Mouse (Mus musculus) liver, embryonic 14.5 days (tissue): ENCODE measurements around the gene Ush2a. TPM values are rescaled to one million over a fixed set of nuclear protein-coding genes. Genes with fewer than 3 reads are reported as not detected.
A peak's percentile ranks its signal among the peaks of the same experiment; 100 is the strongest.

Source experiments
- ATAC-seq: fragments of 200-750 bp; cut with Nextera tagmentation; 2 replicates; pipeline ENCODE4 v1.8.0; 2017; ENCODE audit warnings: moderate number of reproducible peaks, mild to moderate bottlenecking, moderate library complexity; ENCODE audit not compliant: insufficient read depth
- DNase-seq, 3 experiments: peaks; one replicate each; pipeline ENCODE4 v3.0.0-alpha.2; 2012 to 2013; ENCODE audit warnings: low read depth in 3 of 3, low spot score in 3 of 3
- H3K27ac ChIP-seq: fragments of 300-500 bp; sonication (generic); 2 replicates; pipeline ENCODE4 v1.5.1; 2014; ENCODE audit warnings: moderate library complexity, mild to moderate bottlenecking, control low read depth, inconsistent platforms
- H3K27me3 ChIP-seq: fragments of 300-500 bp; sonication (generic); 2 replicates; pipeline ENCODE4 v1.6.1; 2014; ENCODE audit warnings: mild to moderate bottlenecking, low read length, moderate library complexity; ENCODE audit not compliant: control insufficient read depth, insufficient read depth
- H3K36me3 ChIP-seq: fragments of 300-500 bp; sonication (generic); replicated peaks from 2 replicates; pipeline ENCODE4 v1.6.1; 2014; ENCODE audit warnings: low read depth; ENCODE audit not compliant: control insufficient read depth, insufficient read depth
- H3K4me1 ChIP-seq, 2 experiments: fragments of 200-500 bp in 1 of 2; fragments of 300-500 bp in 1 of 2; sonication (generic) in 1 of 2; replicated peaks; 2 replicates each; pipeline ENCODE4 v1.6.1; 2012 to 2014; ENCODE audit warnings: antibody characterized with exemption in 1 of 2, inconsistent platforms in 1 of 2, low read length in 1 of 2; ENCODE audit not compliant: control insufficient read depth in 2 of 2, insufficient read depth in 2 of 2
- H3K4me2 ChIP-seq: fragments of 300-500 bp; sonication (generic); 2 replicates; pipeline ENCODE4 v1.6.1; 2014; ENCODE audit warnings: low read depth, mild to moderate bottlenecking, control low read depth, moderate library complexity
- H3K4me3 ChIP-seq, 2 experiments: fragments of 200-500 bp in 1 of 2; fragments of 300-500 bp in 1 of 2; sonication (generic) in 1 of 2; 2 replicates each; pipeline ENCODE4 v1.5.1; 2012 to 2014; ENCODE audit warnings: low read depth in 2 of 2, low read length in 2 of 2, mild to moderate bottlenecking in 2 of 2, control low read depth in 1 of 2, inconsistent platforms in 1 of 2, moderate library complexity in 1 of 2; ENCODE audit not compliant: insufficient read depth in 1 of 2
- H3K9ac ChIP-seq: fragments of 300-500 bp; sonication (generic); replicated peaks from 2 replicates; pipeline ENCODE4 v1.6.1; 2014; ENCODE audit warnings: mild to moderate bottlenecking, control low read depth, moderate library complexity
- H3K9me3 ChIP-seq: fragments of 300-500 bp; sonication (generic); 2 replicates; pipeline ENCODE4 v1.6.1; 2016; ENCODE audit warnings: low read length, mixed read lengths; ENCODE audit not compliant: control insufficient read depth
- CTCF ChIP-seq: IDR thresholded peaks from 2 replicates; pipeline ENCODE4 v1.5.1; 2016; ENCODE audit warnings: antibody characterized with exemption, low read depth, control low read depth
- EP300 ChIP-seq: IDR thresholded peaks from 2 replicates; pipeline ENCODE4 v1.6.1; 2016; ENCODE audit warnings: antibody characterized with exemption, low read depth
- WGBS: fragments of 180-500 bp; shearing (Covaris S2); extraction: QIAGEN DNeasy Blood & Tissue Kit; methylation state at CpG from one replicate; pipeline ENCODE4 v1.1.7; 2014; ENCODE audit not compliant: insufficient replicate concordance; 5-methylcytosine and 5-hydroxymethylcytosine counted together
- polyA plus RNA-seq, 2 experiments: library from polyadenylated mRNA; depleted of rRNA in 1 of 2; stranded (reverse) in 1 of 2; unstranded in 1 of 2; fragments of >200 nt; fragmentation: Nextera tagmentation in 1 of 2; extraction: Ambion mirVana in 1 of 2; gene quantifications; 2 replicates each; pipeline versions ENCODE4 v1.2.1 to v1.2.3; 2012 to 2014

Gene Ush2a
- polyA plus RNA-seq, 2 experiments: 0.02 TPM; not detected in 1

- no peaks in the 10 kb centered on the region for H3K9me3 ChIP-seq
- H3K4me3 ChIP-seq: peak overlapping the region; percentile 75 to 99
- TF ChIP-seq EP300 (no peak), CTCF (no peak)
- ATAC-seq (peak; percentile 7), DNase-seq (no peak)
- 1% methylated on average over 7 of the region's 7 CpGs for WGBS
- H3K27me3 ChIP-seq: no peaks in the 10 kb centered on the region
- peak overlapping the region; percentile 94 for H3K4me2 ChIP-seq
- no peaks in the 10 kb centered on the region for H3K36me3 ChIP-seq
- H3K4me1 ChIP-seq: peaks cover 8 to 15% of the 10 kb centered on the region in 2 experiments
- peak overlapping the region; percentile 93 for H3K9ac ChIP-seq
- no peak overlapping the region for H3K27ac ChIP-seq
Observed at GRCm38 (mm10) chr1:189006826-189007225, 745.0 kb downstream of the Ush2a start.

- Histone ChIP-seq H3K4me2 (peak within 1 kb of the TSS; percentile 94), H3K27me3 (no peaks in the 10 kb centered on the region), H3K9me3 (no peaks in the 10 kb centered on the region), H3K27ac (peak within 1 kb of the TSS; percentile 16), H3K4me1 (peaks cover 8 to 15% of the 10 kb centered on the region in 2 experiments), H3K36me3 (no peaks in the 10 kb centered on the region), H3K9ac (peak within 1 kb of the TSS; percentile 93), H3K4me3 (peak within 1 kb of the TSS; percentile 75 to 99)
- TF ChIP-seq EP300 (no peak; the same call in 1 of the 2 replicates), CTCF (no peak)
- peak; percentile 89 for ATAC-seq
- peak; percentile 74 to 83 (median 78) for DNase-seq
- WGBS: under 1% methylated on average over 69 of the region's 74 CpGs
Observed at GRCm38 (mm10) chr1:189007239-189007979, 745.6 kb downstream of the Ush2a start, which contains the start of gene Kctd3. TSS of gene Kctd3 (minus strand) at chr1:189007841.

- TF ChIP-seq EP300 (no peak), CTCF (no peak)
- DNase-seq: no peak
- Histone ChIP-seq H3K4me2 (peak overlapping the region; percentile 94), H3K4me1 (peaks cover 8 to 18% of the 10 kb centered on the region in 2 experiments), H3K36me3 (no peaks in the 10 kb centered on the region), H3K9me3 (no peaks in the 10 kb centered on the region), H3K27me3 (no peaks in the 10 kb centered on the region), H3K27ac (no peak overlapping the region), H3K4me3 (peak overlapping the region in 1 of 2 experiments; percentile 99; a peak in 2 of 4 replicates), H3K9ac (no peak overlapping the region)
- peak; percentile 40 for ATAC-seq
- 46% methylated on average over 7 of the region's 7 CpGs for WGBS
Observed at GRCm38 (mm10) chr1:189007980-189008324, 746.1 kb downstream of the Ush2a start.

GRCm38 (mm10) chr1:189010671-189011070, 748.8 kb downstream of the Ush2a start:
- H3K9ac ChIP-seq: no peak overlapping the region
- 58% methylated on average over 4 of the region's 4 CpGs for WGBS

GRCm38 (mm10) chr1:189012846-189013586, 751.2 kb downstream of the Ush2a start:
- ATAC-seq (no peak), DNase-seq (no peak)
- Histone ChIP-seq H3K27ac (no peak overlapping the region), H3K36me3 (no peaks in the 10 kb centered on the region), H3K9ac (no peak overlapping the region), H3K4me3 (no peak overlapping the region), H3K27me3 (peaks cover 9% of the 10 kb centered on the region), H3K4me2 (peak overlapping the region; percentile 31), H3K4me1 (peaks cover 0 to 3% of the 10 kb centered on the region in 2 experiments; a peak in 1 of 4 replicates), H3K9me3 (no peaks in the 10 kb centered on the region)
- TF ChIP-seq EP300 (no peak), CTCF (no peak)
- 8% methylated on average over 16 of the region's 16 CpGs for WGBS

More at GRCm38 (mm10) chr1:189010671-189011070, 748.8 kb downstream of the Ush2a start:
- Histone ChIP-seq H3K9me3 (no peaks in the 10 kb centered on the region), H3K27me3 (peaks cover 9% of the 10 kb centered on the region), H3K36me3 (no peaks in the 10 kb centered on the region), H3K4me1 (peaks cover 8 to 17% of the 10 kb centered on the region in 2 experiments), H3K4me3 (no peak overlapping the region), H3K27ac (no peak overlapping the region), H3K4me2 (no peak overlapping the region)
- ATAC-seq (no peak), DNase-seq (no peak)
- no peak for TF ChIP-seq CTCF
- TF ChIP-seq EP300: no peak
